Mouse (Mus musculus) lung, postnatal 0 days (tissue): ENCODE data around the gene Ap2s1. TPM values are rescaled to one million over a fixed set of nuclear protein-coding genes. Genes with fewer than 3 reads are reported as not detected.
A peak's percentile ranks its signal among the peaks of the same experiment; 100 is the strongest.

Experiments
- ATAC-seq: fragments of 200-750 bp; cut with Nextera tagmentation; 2 replicates; pipeline ENCODE4 v1.8.0; 2017; ENCODE audit warnings: moderate library complexity
- DNase-seq: peaks from one replicate; pipeline ENCODE4 v3.0.0-alpha.2; 2016; ENCODE audit warnings: low spot score
- H3K27ac ChIP-seq: fragments of 300-500 bp; sonication (generic); 2 replicates; pipeline ENCODE4 v1.5.1; 2014; ENCODE audit warnings: antibody characterized with exemption, mild to moderate bottlenecking, low read length, mixed read lengths
- H3K27me3 ChIP-seq: fragments of 300-500 bp; sonication (generic); replicated peaks from 2 replicates; pipeline ENCODE4 v1.6.1; 2014; ENCODE audit warnings: low read length, mixed read lengths; ENCODE audit not compliant: insufficient read depth
- H3K36me3 ChIP-seq: fragments of 300-500 bp; sonication (generic); 2 replicates; pipeline ENCODE4 v1.6.1; 2014; ENCODE audit warnings: low read length, mixed read lengths; ENCODE audit not compliant: insufficient read depth
- H3K4me1 ChIP-seq: fragments of 300-500 bp; sonication (generic); 2 replicates; pipeline ENCODE4 v1.6.1; 2014; ENCODE audit warnings: antibody characterized with exemption, low read depth, low read length, mixed read lengths; ENCODE audit not compliant: insufficient read depth
- H3K4me2 ChIP-seq: fragments of 300-500 bp; sonication (generic); replicated peaks from 2 replicates; pipeline ENCODE4 v1.6.1; 2014; ENCODE audit warnings: low read depth, mild to moderate bottlenecking, low read length, moderate library complexity, mixed read lengths
- H3K4me3 ChIP-seq: fragments of 300-500 bp; sonication (generic); 2 replicates; pipeline ENCODE4 v1.5.1; 2014; ENCODE audit warnings: low read depth, low read length
- H3K9ac ChIP-seq: fragments of 300-500 bp; sonication (generic); replicated peaks from 2 replicates; pipeline ENCODE4 v1.6.1; 2014; ENCODE audit warnings: low read depth, mild to moderate bottlenecking
- H3K9me3 ChIP-seq: fragments of 300-500 bp; sonication (generic); 2 replicates; pipeline ENCODE4 v1.6.1; 2016; ENCODE audit warnings: low read length, mixed read lengths
- CTCF ChIP-seq: IDR thresholded peaks from 2 replicates; pipeline ENCODE4 v1.5.1; 2016; ENCODE audit warnings: antibody characterized with exemption, mild to moderate bottlenecking
- EP300 ChIP-seq: IDR thresholded peaks from 2 replicates; pipeline ENCODE4 v1.6.1; 2016; ENCODE audit warnings: antibody characterized with exemption, mild to moderate bottlenecking, control low read depth
- WGBS: fragments of 180-500 bp; shearing (Covaris S2); extraction: QIAGEN DNeasy Blood & Tissue Kit; methylation state at CpG from one replicate; pipeline ENCODE4 v1.1.7; 2014; 5-methylcytosine and 5-hydroxymethylcytosine counted together
- polyA plus RNA-seq: library from polyadenylated mRNA; unstranded; fragments of >200 nt; fragmentation: Nextera tagmentation; extraction: Ambion mirVana; gene quantifications from 2 replicates; pipeline ENCODE4 v1.2.1, GENCODE M21; 2015

The Ap2s1 gene
- polyA plus RNA-seq, 1 experiment from 2014 or later, result 261 TPM

DNA sequence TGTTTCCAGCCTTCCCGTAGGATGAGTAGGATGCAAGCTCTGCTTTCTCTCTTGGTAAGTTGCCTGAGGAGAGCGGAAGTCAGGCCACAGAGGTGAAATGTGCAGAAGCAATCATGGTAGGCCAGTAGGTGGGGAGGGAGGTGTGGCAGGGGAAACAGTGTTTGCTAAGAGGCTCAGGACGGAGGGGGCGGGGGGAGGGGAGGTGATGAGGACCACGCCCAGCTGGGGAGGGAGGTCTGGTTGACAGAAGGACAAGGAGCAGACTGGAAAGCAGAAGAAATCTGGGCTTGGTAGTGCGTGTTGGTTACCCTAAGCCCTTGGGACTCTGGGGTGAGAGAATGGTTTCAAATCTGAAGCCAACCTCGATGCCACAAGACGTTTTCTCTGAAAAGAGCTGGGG, 22.1 kb downstream of the Ap2s1 start:
- Histone ChIP-seq H3K27me3 (no peaks in the 10 kb centered on the region), H3K4me2 (no peak overlapping the region), H3K9ac (no peak overlapping the region), H3K36me3 (no peaks in the 10 kb centered on the region), H3K4me1 (0 out of 2 replicates have a peak, but pooled peaks cover 3% of the 10 kb centered on the region), H3K27ac (peak overlapping the region; percentile 91), H3K4me3 (no peak overlapping the region), H3K9me3 (no peaks in the 10 kb centered on the region)
- TF ChIP-seq CTCF (no peak), EP300 (no peak)
- ATAC-seq (peak; percentile 16; the same call in 1 of the 2 replicates), DNase-seq (peak; percentile 65)
- WGBS, result 15% methylated on average over 8 of the region's 8 CpGs

DNA sequence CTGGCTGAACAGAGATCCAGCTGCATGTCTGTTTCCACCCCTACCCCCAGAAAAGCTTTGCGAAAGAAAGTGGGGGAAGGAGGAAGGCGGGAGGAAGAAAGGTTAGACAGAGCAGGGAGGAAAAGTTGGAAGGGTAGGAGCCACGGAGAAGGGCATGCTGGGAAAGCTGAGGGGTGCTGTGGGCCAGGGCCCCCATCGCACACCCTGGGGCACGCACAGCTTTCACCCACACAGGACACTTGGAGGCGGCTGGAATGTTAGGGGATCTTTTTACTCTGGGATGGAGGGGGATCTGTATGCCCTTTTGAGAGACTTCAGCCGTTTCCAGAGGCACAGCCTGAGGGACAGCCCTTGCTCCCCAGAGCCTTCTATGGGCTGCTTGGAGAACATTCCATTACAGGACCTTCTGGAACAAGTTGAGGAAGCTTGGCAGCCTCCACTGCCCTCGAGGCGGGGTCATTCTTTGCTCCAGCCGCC, 22.8 kb downstream of the Ap2s1 start:
- DNase-seq (peak; percentile 92), ATAC-seq (peak; percentile 90)
- Histone ChIP-seq H3K36me3 (no peaks in the 10 kb centered on the region), H3K9ac (no peak overlapping the region), H3K9me3 (no peaks in the 10 kb centered on the region), H3K27me3 (no peaks in the 10 kb centered on the region), H3K27ac (peak overlapping the region; percentile 91), H3K4me2 (no peak overlapping the region), H3K4me1 (0 out of 2 replicates have a peak, but pooled peaks cover 3% of the 10 kb centered on the region), H3K4me3 (no peak overlapping the region)
- TF ChIP-seq CTCF (0 out of 2 replicates have a peak, but pooled peaks have one; percentile 3), EP300 (no peak)
- 16% methylated on average over 9 of the region's 10 CpGs for WGBS

DNA sequence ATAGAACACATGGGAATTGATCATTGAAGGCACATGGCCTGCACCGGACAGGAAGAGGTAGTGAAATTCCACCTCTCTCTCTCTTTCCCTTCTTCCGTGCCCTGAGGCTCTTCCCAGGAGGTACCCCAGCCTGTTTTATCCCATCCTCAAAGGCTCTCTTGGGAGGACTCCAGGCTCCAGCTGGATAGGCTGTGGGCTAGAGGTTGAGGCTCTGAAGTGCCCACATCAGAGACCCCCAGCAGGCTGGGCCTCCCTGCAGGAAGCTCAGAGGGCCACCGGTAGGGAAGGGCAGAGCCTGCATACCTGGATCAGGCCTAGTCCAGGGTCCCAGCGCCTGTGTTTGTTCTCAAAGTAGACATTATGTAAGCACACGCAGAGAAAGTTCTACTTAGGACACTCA, 23.4 kb downstream of the Ap2s1 start:
- DNase-seq (peak; percentile 62), ATAC-seq (peak; percentile 16)
- Histone ChIP-seq H3K9ac (no peak overlapping the region), H3K27ac (peak overlapping the region; percentile 91), H3K4me3 (no peak overlapping the region), H3K9me3 (no peaks in the 10 kb centered on the region), H3K27me3 (no peaks in the 10 kb centered on the region), H3K4me2 (no peak overlapping the region), H3K36me3 (no peaks in the 10 kb centered on the region), H3K4me1 (peaks cover 3% of the 10 kb centered on the region; the same call in 1 of the 2 replicates)
- WGBS, result 29% methylated on average over 5 of the region's 5 CpGs
- TF ChIP-seq CTCF (no peak), EP300 (no peak)

DNA sequence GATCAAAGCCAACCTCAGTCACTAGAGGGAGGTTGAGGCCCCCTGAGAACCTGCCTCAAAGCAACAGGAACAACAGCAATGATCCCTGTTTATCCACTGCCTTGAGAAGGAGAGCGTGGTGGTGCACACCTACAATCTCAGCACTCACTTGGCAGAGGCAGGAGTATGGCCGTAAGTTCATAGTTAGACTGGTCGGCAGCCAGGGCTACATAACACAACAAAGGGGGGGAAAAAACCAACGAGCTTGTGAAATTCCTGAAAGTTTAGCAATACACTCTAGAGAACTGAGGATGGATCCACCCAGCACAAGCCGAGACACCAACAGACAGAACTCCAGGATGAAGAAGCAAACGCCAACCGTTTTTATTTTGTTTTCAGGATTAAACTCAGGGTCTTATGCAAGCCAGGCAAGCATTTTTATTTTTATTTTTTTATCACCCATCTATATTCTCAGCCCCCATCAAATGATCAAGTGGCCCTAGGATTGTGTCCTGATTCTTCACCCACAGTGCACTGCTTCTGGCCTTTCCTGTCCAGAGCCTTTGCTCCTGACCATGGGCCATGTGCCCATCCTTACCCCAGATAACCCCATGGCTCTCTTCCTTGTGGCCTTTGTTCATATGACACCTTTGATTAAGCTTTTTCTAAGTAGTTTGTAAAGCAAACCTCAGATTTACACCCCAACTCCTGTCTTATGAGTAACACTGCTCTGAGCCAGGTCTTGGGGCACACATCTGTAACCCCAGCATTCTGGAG, 25.4 kb downstream of the Ap2s1 start:
- ATAC-seq (no peak), DNase-seq (peak; percentile 84)
- WGBS, result 72% methylated on average over 7 of the region's 7 CpGs
- Histone ChIP-seq H3K27ac (peak overlapping the region; percentile 34), H3K4me1 (peaks cover 3% of the 10 kb centered on the region; the same call in 1 of the 2 replicates), H3K4me3 (no peak overlapping the region), H3K9ac (no peak overlapping the region), H3K36me3 (no peaks in the 10 kb centered on the region), H3K27me3 (no peaks in the 10 kb centered on the region), H3K9me3 (no peaks in the 10 kb centered on the region), H3K4me2 (no peak overlapping the region)
- TF ChIP-seq EP300 (no peak), CTCF (no peak)

DNA sequence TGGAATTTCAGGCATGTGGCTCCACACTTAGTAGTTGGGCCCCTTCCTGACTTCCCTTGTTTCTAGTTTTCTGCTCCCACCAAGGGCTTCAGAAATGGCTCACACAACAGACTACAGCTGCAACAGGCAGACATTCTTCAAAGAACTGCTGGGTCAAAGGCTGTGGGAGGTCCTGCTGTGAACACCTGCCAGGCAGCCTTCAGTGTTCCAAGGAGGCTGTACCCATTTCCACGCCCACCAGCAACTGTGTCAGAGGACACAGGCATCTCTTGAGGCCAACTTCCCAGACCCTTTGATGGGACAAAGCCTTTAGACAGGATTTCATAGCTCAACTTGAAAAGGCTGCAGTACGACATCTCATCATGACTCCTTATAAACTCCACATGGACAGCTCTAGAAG, 28.2 kb downstream of the Ap2s1 start:
- Histone ChIP-seq H3K4me3 (no peak overlapping the region), H3K27me3 (no peaks in the 10 kb centered on the region), H3K36me3 (no peaks in the 10 kb centered on the region), H3K9ac (no peak overlapping the region), H3K4me2 (no peak overlapping the region), H3K27ac (no peak overlapping the region), H3K4me1 (peaks cover 3% of the 10 kb centered on the region; the same call in 1 of the 2 replicates), H3K9me3 (no peaks in the 10 kb centered on the region)
- ATAC-seq (no peak), DNase-seq (no peak)
- TF ChIP-seq CTCF (no peak), EP300 (no peak)
- 67% methylated on average over 2 of the region's 2 CpGs for WGBS

DNA sequence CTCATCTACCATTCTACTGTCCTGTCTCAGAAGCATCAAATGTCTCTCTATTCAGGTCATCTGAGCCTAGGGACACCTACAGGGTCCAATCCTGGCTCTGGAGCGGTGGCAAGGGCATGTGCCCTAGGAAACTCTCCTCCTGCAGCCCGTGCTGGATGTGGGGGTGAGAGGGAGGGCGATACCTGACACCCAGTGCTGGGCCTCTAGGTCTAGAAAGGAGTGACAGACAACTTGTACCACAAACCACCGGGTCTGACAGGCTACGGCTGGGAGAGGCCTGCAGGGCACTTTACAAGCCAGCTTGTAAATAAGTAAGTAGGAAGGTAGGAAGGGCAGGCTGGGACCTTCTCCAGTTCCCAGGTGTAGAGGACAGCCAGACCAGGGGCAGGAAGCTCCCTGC, 37.7 kb downstream of the Ap2s1 start:
- no peak for ATAC-seq
- no peaks in the 10 kb centered on the region for H3K4me1 ChIP-seq
- no peak overlapping the region for H3K4me3 ChIP-seq
- no peaks in the 10 kb centered on the region for H3K27me3 ChIP-seq
- H3K27ac ChIP-seq, result no peak overlapping the region
- no peak for TF ChIP-seq CTCF
- TF ChIP-seq EP300, result no peak
- 44% methylated on average over 5 of the region's 5 CpGs for WGBS
- DNase-seq, result no peak
- H3K9me3 ChIP-seq, result 0 out of 2 replicates have a peak, but pooled peaks cover 3% of the 10 kb centered on the region
- H3K36me3 ChIP-seq, result no peaks in the 10 kb centered on the region
- H3K9ac ChIP-seq, result no peak overlapping the region
- no peak overlapping the region for H3K4me2 ChIP-seq
